Mouse (Mus musculus) kidney, adult 11 months (tissue): Measurements from ENCODE around the gene Ola1.
A peak's percentile ranks its signal among the peaks of the same experiment; 100 is the strongest.

Source experiments
- DNase-seq: peaks from one replicate; pipeline ENCODE4 v3.0.0; 2022

The Ola1 gene

GRCm38 (mm10) chr2:73143732-73144131 is 75.0 kb downstream of the Ola1 start:
- DNase-seq: no peak

GRCm38 (mm10) chr2:73142832-73143470 is 75.8 kb downstream of the Ola1 start:
- DNase-seq: no peak

GRCm38 (mm10) chr2:73132897-73133296 is 85.8 kb downstream of the Ola1 start:
- DNase-seq: no peak

- DNase-seq: no peak
Observed at GRCm38 (mm10) chr2:73127686-73128085, 91.0 kb downstream of the Ola1 start.

- no peak for DNase-seq
Observed at GRCm38 (mm10) chr2:73118781-73119180, 99.9 kb downstream of the Ola1 start.

GRCm38 (mm10) chr2:73107089-73107488 is 111.6 kb downstream of the Ola1 start:
- DNase-seq: no peak

- DNase-seq: no peak
Observed at GRCm38 (mm10) chr2:73096491-73096890, 122.2 kb downstream of the Ola1 start.

GRCm38 (mm10) chr2:73095300-73095699 is 123.4 kb downstream of the Ola1 start:
- DNase-seq: no peak

GRCm38 (mm10) chr2:73093032-73093431 is 125.7 kb downstream of the Ola1 start:
- DNase-seq: no peak

- DNase-seq: no peak
Observed at GRCm38 (mm10) chr2:73091302-73091701, 127.4 kb downstream of the Ola1 start.

- no peak for DNase-seq
Observed at GRCm38 (mm10) chr2:73087641-73088040, 131.1 kb downstream of the Ola1 start.

GRCm38 (mm10) chr2:73085669-73086304 is 132.9 kb downstream of the Ola1 start:
- peak; percentile 63 for DNase-seq

- DNase-seq: no peak
Observed at GRCm38 (mm10) chr2:73082476-73082875, 136.2 kb downstream of the Ola1 start.

GRCm38 (mm10) chr2:73081861-73082260 is 136.9 kb downstream of the Ola1 start:
- no peak for DNase-seq

- DNase-seq: no peak
Observed at GRCm38 (mm10) chr2:73080084-73080483, 138.6 kb downstream of the Ola1 start.

GRCm38 (mm10) chr2:73079311-73079710 is 139.4 kb downstream of the Ola1 start:
- no peak for DNase-seq

- no peak for DNase-seq
Observed at GRCm38 (mm10) chr2:73073811-73074472, 144.8 kb downstream of the Ola1 start.

GRCm38 (mm10) chr2:73071201-73071600 is 147.5 kb downstream of the Ola1 start:
- DNase-seq: no peak

- no peak for DNase-seq
Observed at GRCm38 (mm10) chr2:73070449-73071076, 148.2 kb downstream of the Ola1 start.

GRCm38 (mm10) chr2:73069223-73069825 is 149.4 kb downstream of the Ola1 start:
- DNase-seq: no peak

- DNase-seq: peak; percentile 10
Observed at GRCm38 (mm10) chr2:73066307-73067167, 152.2 kb downstream of the Ola1 start.

GRCm38 (mm10) chr2:73063911-73064619 is 154.7 kb downstream of the Ola1 start:
- DNase-seq: no peak
